Comparison of ENCODE assay signal across 21 mouse cellular contexts in the genomic region with DNA sequence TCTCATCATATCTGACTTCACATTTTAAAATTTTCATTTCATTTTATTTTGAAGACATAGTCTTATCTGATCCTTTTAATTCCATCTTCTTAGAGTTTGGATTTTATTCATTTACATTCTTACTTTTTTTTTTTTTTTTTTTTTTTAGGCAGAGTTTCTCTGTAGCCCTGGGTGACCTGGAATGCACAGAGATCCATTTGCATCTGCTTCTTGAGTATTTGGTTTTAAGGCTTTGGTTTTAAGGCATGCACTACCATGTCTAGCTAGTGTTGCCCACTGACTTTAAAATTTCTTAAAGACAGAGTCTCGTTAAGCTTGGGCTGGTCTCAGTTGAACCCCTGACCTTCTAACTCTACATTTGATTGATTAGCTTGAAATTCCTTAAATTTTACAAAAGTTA. TPM values are rescaled to one million over a fixed set of nuclear protein-coding genes. Genes with fewer than 3 reads are reported as not detected.
DNase-seq lines count a peak whose midpoint lies in the region; ATAC-seq lines count a peak whose summit lies in the region.
"Had no signal": no experiment of that assay in that cellular context is flagged by ENCODE, and none has a peak within 500 bp of the region (broad histone marks: within the 10 kb centered on the region; RNA-seq: fewer than 3 reads in every experiment).

No protein-coding gene starts in this region.

- H3K9me3 ChIP-seq in hindbrain, embryonic 14.5 days (ENCODE audit: control insufficient read depth, low read length) = 0 out of 2 replicates have a peak, but pooled peaks cover 4% of the 10 kb centered on the region
- H3K9me3 ChIP-seq in hindbrain, embryonic 12.5 days (replicated peaks) = no peaks in the 10 kb centered on the region
- peaks cover 6% of the 10 kb centered on the region; the same call in 1 of the 2 replicates for H3K9me3 ChIP-seq in midbrain, embryonic 14.5 days (ENCODE audit: control insufficient read depth, low read length)
- peaks cover 3% of the 10 kb centered on the region; the same call in 1 of the 2 replicates for H3K9me3 ChIP-seq in midbrain, embryonic 11.5 days (ENCODE audit: control insufficient read depth, low read length)
- H3K9me3 ChIP-seq in limb, embryonic 10.5 days (replicated peaks) = no peaks in the 10 kb centered on the region
- H3K9me3 ChIP-seq: limb, embryonic 13.5 days had no signal

- no peak overlapping the region for H3K9ac ChIP-seq in hindbrain, embryonic 14.5 days
- no peak overlapping the region for H3K9ac ChIP-seq in hindbrain, embryonic 12.5 days
- H3K9ac ChIP-seq in midbrain, embryonic 14.5 days (replicated peaks; ENCODE audit: low read length) = no peak overlapping the region
- H3K9ac ChIP-seq in midbrain, embryonic 11.5 days (ENCODE audit: low read length) = no peak overlapping the region

- H3K27ac ChIP-seq in hindbrain, embryonic 14.5 days = no peak overlapping the region
- no peak overlapping the region for H3K27ac ChIP-seq in hindbrain, embryonic 12.5 days
- H3K27ac ChIP-seq in midbrain, embryonic 14.5 days (replicated peaks; ENCODE audit: low read depth, low read length) = no peak overlapping the region
- no peak overlapping the region for H3K27ac ChIP-seq in midbrain, embryonic 11.5 days (ENCODE audit: low read depth, low read length)
- no peak overlapping the region for H3K27ac ChIP-seq in limb, embryonic 10.5 days

- no peak for ATAC-seq in hindbrain, embryonic 14.5 days (ENCODE audit: low FRiP score)
- ATAC-seq in hindbrain, embryonic 12.5 days (ENCODE audit: low FRiP score) = no peak
- no peak for ATAC-seq in midbrain, embryonic 14.5 days (ENCODE audit: low FRiP score, low TSS enrichment)
- ATAC-seq in midbrain, embryonic 11.5 days (ENCODE audit: low FRiP score) = no peak
- ATAC-seq: CD4-positive, CD25-positive, alpha-beta regulatory T cell, adult 4 months had no signal

- H3K4me1 ChIP-seq in hindbrain, embryonic 14.5 days (replicated peaks; ENCODE audit: control insufficient read depth, insufficient read depth, low read length) = 0 out of 2 replicates have a peak, but pooled peaks cover 3% of the 10 kb centered on the region
- peaks cover 5% of the 10 kb centered on the region for H3K4me1 ChIP-seq in hindbrain, embryonic 12.5 days
- peaks cover 4% of the 10 kb centered on the region; the same call in 1 of the 2 replicates for H3K4me1 ChIP-seq in midbrain, embryonic 14.5 days (ENCODE audit: control insufficient read depth, insufficient read depth, low read length)
- H3K4me1 ChIP-seq in midbrain, embryonic 11.5 days (ENCODE audit: control insufficient read depth, insufficient read depth, low read length) = peaks cover 2% of the 10 kb centered on the region; the same call in 1 of the 2 replicates
- H3K4me1 ChIP-seq in limb, embryonic 10.5 days = peaks cover 5% of the 10 kb centered on the region; the same call in 1 of the 2 replicates

- DNase-seq in hindbrain, embryonic 14.5 days (ENCODE audit: low spot score) = no peak
- no peak for DNase-seq in midbrain, embryonic 14.5 days
- DNase-seq in midbrain, embryonic 11.5 days (ENCODE audit: low spot score, missing footprints) = no peak
- DNase-seq in limb, embryonic 10.5 days (ENCODE audit: low spot score) = no peak
- DNase-seq in layer of hippocampus, postnatal 10 days (ENCODE audit: low spot score in 2 of 2) = no peak
- no peak for DNase-seq in kidney, adult 8-10 months
- DNase-seq: adrenal gland, postnatal 14 days; cerebellum, adult 11-12 months; cerebellum, postnatal 36 days; gastrocnemius, postnatal 14 days; heart, postnatal 10 days; kidney, postnatal 14 days; lung, adult 18-20 months; retina, postnatal 1 day; right cerebral cortex, postnatal 4 days; thymus, postnatal 25 days had no signal

- WGBS in hindbrain, embryonic 14.5 days = 95% methylated on average over 1 of the region's 1 CpGs
- 95% methylated on average over 1 of the region's 1 CpGs for WGBS in hindbrain, embryonic 12.5 days
- WGBS in midbrain, embryonic 14.5 days = 100% methylated on average over 1 of the region's 1 CpGs
- WGBS in midbrain, embryonic 11.5 days = 90% methylated on average over 1 of the region's 1 CpGs
- 94% methylated on average over 1 of the region's 1 CpGs for WGBS in limb, embryonic 10.5 days

- H3K36me3 ChIP-seq in hindbrain, embryonic 14.5 days (replicated peaks; ENCODE audit: control insufficient read depth, insufficient read depth) = peaks cover 43% of the 10 kb centered on the region
- H3K36me3 ChIP-seq in hindbrain, embryonic 12.5 days = peaks cover 46% of the 10 kb centered on the region
- H3K36me3 ChIP-seq in midbrain, embryonic 14.5 days (ENCODE audit: control insufficient read depth, insufficient read depth, low read length) = peaks cover 43% of the 10 kb centered on the region
- peaks cover 19% of the 10 kb centered on the region for H3K36me3 ChIP-seq in midbrain, embryonic 11.5 days (ENCODE audit: control insufficient read depth, insufficient read depth, low read length)
- H3K36me3 ChIP-seq in limb, embryonic 10.5 days = peaks cover 46% of the 10 kb centered on the region

- peak overlapping the region; percentile 55 for H3K4me2 ChIP-seq in hindbrain, embryonic 14.5 days (replicated peaks)
- no peak overlapping the region for H3K4me2 ChIP-seq in hindbrain, embryonic 12.5 days (replicated peaks)
- H3K4me2 ChIP-seq in midbrain, embryonic 14.5 days (ENCODE audit: low read length) = peak overlapping the region; percentile 59
- H3K4me2 ChIP-seq in midbrain, embryonic 11.5 days = no peak overlapping the region

- H3K4me3 ChIP-seq in hindbrain, embryonic 14.5 days (replicated peaks; ENCODE audit: low read length) = no peak overlapping the region
- no peak overlapping the region for H3K4me3 ChIP-seq in hindbrain, embryonic 12.5 days
- no peak overlapping the region for H3K4me3 ChIP-seq in midbrain, embryonic 14.5 days (replicated peaks; ENCODE audit: low read depth, low read length)
- no peak overlapping the region for H3K4me3 ChIP-seq in midbrain, embryonic 11.5 days (ENCODE audit: low read depth, low read length)
- peak overlapping the region; percentile 63; the same call in 1 of the 2 replicates for H3K4me3 ChIP-seq in limb, embryonic 10.5 days

- no peaks in the 10 kb centered on the region for H3K27me3 ChIP-seq in hindbrain, embryonic 14.5 days (ENCODE audit: control insufficient read depth, insufficient read depth, low read length)
- peaks cover 4% of the 10 kb centered on the region; the same call in 1 of the 2 replicates for H3K27me3 ChIP-seq in hindbrain, embryonic 12.5 days
- H3K27me3 ChIP-seq in midbrain, embryonic 14.5 days (ENCODE audit: control insufficient read depth, insufficient read depth, low read length) = no peaks in the 10 kb centered on the region
- H3K27me3 ChIP-seq in midbrain, embryonic 11.5 days (ENCODE audit: control insufficient read depth, insufficient read depth, low read length) = no peaks in the 10 kb centered on the region
- no peaks in the 10 kb centered on the region for H3K27me3 ChIP-seq in limb, embryonic 10.5 days (ENCODE audit: low read depth, poor library complexity, severe bottlenecking)
- H3K27me3 ChIP-seq: limb, embryonic 13.5 days had no signal

RNA-seq across cellular contexts. Expression of a gene that starts 1.4 kb away (rescaled TPM):
- 16.7 and 18.3 TPM in 2 replicates for polyA plus RNA-seq in hindbrain, embryonic 14.5 days (2014; fragmentation: Nextera tagmentation; extraction: Ambion mirVana)
- polyA plus RNA-seq in hindbrain, embryonic 12.5 days (2016; fragmentation: Nextera tagmentation; extraction: Ambion mirVana) = 23.5 and 23.8 TPM in 2 replicates
- polyA plus RNA-seq in midbrain, embryonic 14.5 days (2014; fragmentation: Nextera tagmentation; extraction: Ambion mirVana) = 14.2 and 22.4 TPM in 2 replicates
- polyA plus RNA-seq in midbrain, embryonic 11.5 days (2014; fragmentation: Nextera tagmentation; extraction: Ambion mirVana) = 15.6 and 18.6 TPM in 2 replicates
- polyA plus RNA-seq in limb, embryonic 10.5 days (2016; fragmentation: Nextera tagmentation; extraction: Ambion mirVana) = 14.9 and 21.1 TPM in 2 replicates
- total RNA-seq in layer of hippocampus, postnatal 10 days (2021) = 10 to 100 TPM in 1 of 2 experiments, 1 to 10 TPM in 1; 9.5 to 10.3 TPM

RNA-seq across cellular contexts. Expression of a gene that starts 19.4 kb away (rescaled TPM):
- not detected in 2 replicates for polyA plus RNA-seq in hindbrain, embryonic 14.5 days (2014; fragmentation: Nextera tagmentation; extraction: Ambion mirVana)
- polyA plus RNA-seq in hindbrain, embryonic 12.5 days (2016; fragmentation: Nextera tagmentation; extraction: Ambion mirVana) = not detected in 2 replicates
- polyA plus RNA-seq in midbrain, embryonic 14.5 days (2014; fragmentation: Nextera tagmentation; extraction: Ambion mirVana) = not detected in 2 replicates
- polyA plus RNA-seq in midbrain, embryonic 11.5 days (2014; fragmentation: Nextera tagmentation; extraction: Ambion mirVana) = not detected in 2 replicates
- polyA plus RNA-seq in limb, embryonic 10.5 days (2016; fragmentation: Nextera tagmentation; extraction: Ambion mirVana) = not detected in 2 replicates
- total RNA-seq in layer of hippocampus, postnatal 10 days (2021) = under 1 TPM in 1 of 2 experiments, not detected in 1; 0.11 TPM
- total RNA-seq: adrenal gland, postnatal 14 days; heart, postnatal 10 days had no signal
- polyA plus RNA-seq: CD4-positive, CD25-positive, alpha-beta regulatory T cell, adult 4 months; embryonic facial prominence, embryonic 11.5 days; limb, embryonic 13.5 days had no signal

RNA-seq across cellular contexts. Expression of a gene that starts 36.5 kb away (rescaled TPM):
- not detected in 2 replicates for polyA plus RNA-seq in hindbrain, embryonic 14.5 days (2014; fragmentation: Nextera tagmentation; extraction: Ambion mirVana)
- polyA plus RNA-seq in hindbrain, embryonic 12.5 days (2016; fragmentation: Nextera tagmentation; extraction: Ambion mirVana) = not detected in 2 replicates
- not detected in 2 replicates for polyA plus RNA-seq in midbrain, embryonic 14.5 days (2014; fragmentation: Nextera tagmentation; extraction: Ambion mirVana)
- not detected in 2 replicates for polyA plus RNA-seq in midbrain, embryonic 11.5 days (2014; fragmentation: Nextera tagmentation; extraction: Ambion mirVana)
- polyA plus RNA-seq in limb, embryonic 10.5 days (2016; fragmentation: Nextera tagmentation; extraction: Ambion mirVana) = not detected in 2 replicates
- not detected for total RNA-seq in layer of hippocampus, postnatal 10 days (2021)
- total RNA-seq: adrenal gland, postnatal 14 days; gastrocnemius, postnatal 14 days; heart, postnatal 10 days had no signal
- polyA plus RNA-seq: CD4-positive, CD25-positive, alpha-beta regulatory T cell, adult 4 months; embryonic facial prominence, embryonic 11.5 days; frontal cortex, adult 2 months; limb, embryonic 13.5 days had no signal

Comparison
In these comparisons a context has a peak if more than half of its experiments do, and no peak if none do; other contexts are left out.
1. H3K4me2 ChIP-seq: peak in hindbrain, embryonic 14.5 days (single experiment) and midbrain, embryonic 14.5 days (single experiment); none in hindbrain, embryonic 12.5 days (single experiment) and midbrain, embryonic 11.5 days (single experiment).